ENCODE assay signal across 8 mouse cellular contexts in genomic region chr10:81266211-81267105, GRCm38 (mm10). TPM values are rescaled to one million over a fixed set of nuclear protein-coding genes. Genes with fewer than 3 reads are reported as not detected.
DNase-seq lines count a peak whose midpoint lies in the region; ATAC-seq lines count a peak whose summit lies in the region.

Gene Mrpl54, minus strand, starts transcription at chr10:81266934.
Gene Apba3, plus strand, starts transcription at chr10:81266960.

- DNase-seq in adrenal gland, adult (ENCODE audit: inconsistent age in 2 of 2, low spot score in 1 of 2), result peak; percentile 98 to 99
- peak; percentile 99 for DNase-seq in embryo, embryonic 10.5 days (ENCODE audit: low spot score)
- DNase-seq in gastrocnemius, postnatal 25 days, result peak; percentile 95
- peak; percentile 99 for DNase-seq in intestine, embryonic 14.5 days (ENCODE audit: low spot score)
- peak; percentile 95 to 96 for DNase-seq in left cerebral cortex, postnatal 14 days (ENCODE audit: low spot score in 2 of 2)
- peak; percentile 96 for DNase-seq in mesoderm, embryonic 11.5 days (ENCODE audit: low read depth, low spot score)
- DNase-seq in right cerebral cortex, postnatal 36 days (ENCODE audit: low spot score in 2 of 2), result peak; percentile 91 to 92
- peak; percentile 96 for DNase-seq in yolk sac, embryonic 10.5 days (ENCODE audit: low spot score)

- H3K9me3 ChIP-seq in intestine, embryonic 14.5 days (ENCODE audit: control insufficient read depth, low read length), result no peaks in the 10 kb centered on the region

- H3K9ac ChIP-seq in intestine, embryonic 14.5 days (ENCODE audit: low read length), result peak within 1 kb of the TSS; percentile 64

- ATAC-seq in intestine, embryonic 14.5 days (replicated peaks; ENCODE audit: low FRiP score, low TSS enrichment, low read depth), result peak; percentile 90

- intact Hi-C loops in left cerebral cortex, postnatal 14 days (cut with DNase I), result no loop called here

- H3K36me3 ChIP-seq in intestine, embryonic 14.5 days (ENCODE audit: control insufficient read depth, insufficient read depth, low read length), result peaks cover 37% of the 10 kb centered on the region

- peak within 1 kb of the TSS; percentile 71 for H3K4me2 ChIP-seq in intestine, embryonic 14.5 days (ENCODE audit: low read length)

- peaks cover 12% of the 10 kb centered on the region; the same call in 1 of the 2 replicates for H3K4me1 ChIP-seq in intestine, embryonic 14.5 days (replicated peaks; ENCODE audit: control insufficient read depth, insufficient read depth, low read length)

- peak within 1 kb of the TSS; percentile 80 for H3K27ac ChIP-seq in intestine, embryonic 14.5 days (ENCODE audit: low read depth)

- H3K27me3 ChIP-seq in intestine, embryonic 14.5 days (replicated peaks; ENCODE audit: control insufficient read depth, insufficient read depth, low read length), result no peaks in the 10 kb centered on the region

- under 1% methylated on average over 48 of the region's 48 CpGs for WGBS in intestine, embryonic 14.5 days

- peak within 1 kb of the TSS; percentile 70 for H3K4me3 ChIP-seq in intestine, embryonic 14.5 days (ENCODE audit: low read depth, low read length)

RNA-seq across cellular contexts. Expression of gene Mrpl54, which starts in this region (rescaled TPM):
- total RNA-seq in gastrocnemius, postnatal 25 days (2021), result 10 to 100 TPM; 87.0 to 90.0 TPM
- polyA plus RNA-seq in intestine, embryonic 14.5 days (2014; fragmentation: Nextera tagmentation; extraction: Ambion mirVana), result 253 and 260 TPM in 2 replicates
- total RNA-seq in left cerebral cortex, postnatal 14 days (2021), result 10 to 100 TPM; 39.0 to 41.4 TPM

RNA-seq across cellular contexts. Expression of gene Apba3, which starts in this region (rescaled TPM):
- 100 to 1,000 TPM; 102 to 106 TPM for total RNA-seq in gastrocnemius, postnatal 25 days (2021)
- polyA plus RNA-seq in intestine, embryonic 14.5 days (2014; fragmentation: Nextera tagmentation; extraction: Ambion mirVana), result 51.0 and 51.7 TPM in 2 replicates
- 10 to 100 TPM; 34.8 to 35.8 TPM for total RNA-seq in left cerebral cortex, postnatal 14 days (2021)

Comparison
In these comparisons a context has a peak if more than half of its experiments do, and no peak if none do; other contexts are left out.
1. Peak in every context shown above with its lines: DNase-seq, ATAC-seq, H3K4me3 ChIP-seq and H3K27ac ChIP-seq.